Mouse (Mus musculus): ENCODE measurements around the gene Casq1. TPM values are rescaled to one million over a fixed set of nuclear protein-coding genes. Genes with fewer than 3 reads are reported as not detected.

The Casq1 gene
- total and polyA plus RNA-seq, 2 experiments from 2014 or later = 0.99 to 1.3 TPM

DNA sequence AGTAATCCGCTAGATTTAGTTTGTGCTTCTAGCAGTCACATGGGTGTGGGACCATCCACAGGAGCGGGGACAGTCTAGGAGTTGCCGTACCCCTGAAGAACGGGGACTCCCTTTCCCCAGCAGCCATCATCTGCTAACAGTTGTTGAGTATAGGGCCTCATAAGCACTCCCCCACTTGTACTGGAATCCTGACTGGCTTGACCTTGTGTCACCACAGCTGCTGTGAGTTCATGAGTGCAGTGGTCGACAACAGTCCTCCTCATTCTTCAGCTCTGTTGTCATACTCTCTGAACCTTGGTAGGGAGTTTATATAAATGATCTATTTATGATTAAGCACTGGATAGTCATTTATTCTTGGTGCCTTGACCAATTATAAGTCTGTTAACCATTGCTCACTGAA, 49.9 kb downstream of the Casq1 start:
- TF ChIP-seq CTCF (IDR thresholded peaks at IDR 0.05) = no peak
- Histone ChIP-seq H3K4me3 (ENCODE audit: low read depth, low read length) (no peak overlapping the region), H3K4me2 (ENCODE audit: low read depth, low read length, poor library complexity, severe bottlenecking) (no peak overlapping the region), H3K27me3 (ENCODE audit: insufficient read depth, low read length) (no peaks in the 10 kb centered on the region), H3K9me3 (ENCODE audit: low read length) (no peaks in the 10 kb centered on the region), H3K36me3 (ENCODE audit: insufficient read depth, low read length) (peaks cover 45% of the 10 kb centered on the region), H3K27ac (ENCODE audit: low read depth, low read length) (no peak overlapping the region), H3K4me1 (ENCODE audit: insufficient read depth, low read length) (no peaks in the 10 kb centered on the region), H3K9ac (replicated peaks; ENCODE audit: low read length, poor library complexity, severe bottlenecking) (no peak overlapping the region)
- 98% methylated on average over 5 of the region's 5 CpGs for WGBS
- DNase-seq (ENCODE audit: low spot score) (no peak), ATAC-seq (ENCODE audit: low FRiP score) (no peak)

DNA sequence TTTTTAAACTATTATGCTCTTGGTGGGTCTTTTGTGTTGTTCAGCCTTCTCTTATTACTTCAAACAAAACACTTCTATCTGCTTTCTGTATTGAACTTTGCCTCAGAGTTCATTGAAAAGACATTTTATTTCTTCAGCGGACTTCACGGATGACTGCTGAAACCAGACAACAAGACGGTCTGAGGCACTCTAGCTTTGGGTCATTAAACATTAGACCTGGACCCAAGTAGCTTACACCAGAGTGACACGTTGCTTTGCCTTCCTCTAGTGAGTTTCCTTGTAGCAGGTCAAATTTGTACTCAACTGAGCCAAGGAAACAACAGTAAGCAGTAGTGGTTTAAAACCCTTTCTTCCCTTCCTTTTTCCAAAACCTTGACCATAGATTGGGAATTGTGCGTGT, 51.8 kb downstream of the Casq1 start:
- H3K27me3 ChIP-seq (ENCODE audit: insufficient read depth, low read length) = no peaks in the 10 kb centered on the region
- peaks cover 27% of the 10 kb centered on the region for H3K36me3 ChIP-seq (ENCODE audit: insufficient read depth, low read length)
- no peaks in the 10 kb centered on the region for H3K4me1 ChIP-seq (ENCODE audit: insufficient read depth, low read length)
- H3K4me3 ChIP-seq (ENCODE audit: low read depth, low read length) = no peak overlapping the region
- H3K27ac ChIP-seq (ENCODE audit: low read depth, low read length) = no peak overlapping the region
- 81% methylated on average over 5 of the region's 5 CpGs for WGBS
- DNase-seq (ENCODE audit: low spot score) (no peak), ATAC-seq (ENCODE audit: low FRiP score) (no peak)
- TF ChIP-seq CTCF (IDR thresholded peaks at IDR 0.05) = no peak
- no peak overlapping the region for H3K4me2 ChIP-seq (ENCODE audit: low read depth, low read length, poor library complexity, severe bottlenecking)
- H3K9ac ChIP-seq (replicated peaks; ENCODE audit: low read length, poor library complexity, severe bottlenecking) = no peak overlapping the region
- no peaks in the 10 kb centered on the region for H3K9me3 ChIP-seq (ENCODE audit: low read length)

GRCm38 (mm10) chr1:172162959-172163358, 56.7 kb downstream of the Casq1 start:
- no peak overlapping the region for H3K9ac ChIP-seq (replicated peaks; ENCODE audit: low read length, poor library complexity, severe bottlenecking)
- ATAC-seq (ENCODE audit: low FRiP score) (no peak), DNase-seq (ENCODE audit: low spot score) (no peak)
- H3K4me1 ChIP-seq (ENCODE audit: insufficient read depth, low read length) = no peaks in the 10 kb centered on the region
- no peak overlapping the region for H3K27ac ChIP-seq (ENCODE audit: low read depth, low read length)
- no peak overlapping the region for H3K4me3 ChIP-seq (ENCODE audit: low read depth, low read length)
- no peaks in the 10 kb centered on the region for H3K27me3 ChIP-seq (ENCODE audit: insufficient read depth, low read length)
- 90% methylated on average over 6 of the region's 6 CpGs for WGBS
- TF ChIP-seq CTCF (IDR thresholded peaks at IDR 0.05) = no peak
- H3K36me3 ChIP-seq (ENCODE audit: insufficient read depth, low read length) = peaks cover 13% of the 10 kb centered on the region; the same call in 1 of the 2 replicates
- no peak overlapping the region for H3K4me2 ChIP-seq (ENCODE audit: low read depth, low read length, poor library complexity, severe bottlenecking)
- H3K9me3 ChIP-seq (ENCODE audit: low read length) = no peaks in the 10 kb centered on the region

GRCm38 (mm10) chr1:172162009-172162408, 57.7 kb downstream of the Casq1 start:
- Histone ChIP-seq H3K9me3 (ENCODE audit: low read length) (no peaks in the 10 kb centered on the region), H3K36me3 (ENCODE audit: insufficient read depth, low read length) (peaks cover 7% of the 10 kb centered on the region; the same call in 1 of the 2 replicates), H3K4me1 (ENCODE audit: insufficient read depth, low read length) (no peaks in the 10 kb centered on the region), H3K27ac (ENCODE audit: low read depth, low read length) (no peak overlapping the region), H3K4me2 (ENCODE audit: low read depth, low read length, poor library complexity, severe bottlenecking) (no peak overlapping the region), H3K4me3 (ENCODE audit: low read depth, low read length) (no peak overlapping the region), H3K9ac (replicated peaks; ENCODE audit: low read length, poor library complexity, severe bottlenecking) (no peak overlapping the region), H3K27me3 (ENCODE audit: insufficient read depth, low read length) (no peaks in the 10 kb centered on the region)
- peak; percentile 79 for TF ChIP-seq CTCF (IDR thresholded peaks at IDR 0.05)
- 90% methylated on average over 1 of the region's 1 CpGs for WGBS
- ATAC-seq (ENCODE audit: low FRiP score) = no peak; the same call in 1 of the 2 replicates
- DNase-seq (ENCODE audit: low spot score) = peak; percentile 65

- no peak for TF ChIP-seq CTCF (IDR thresholded peaks at IDR 0.05)
- no peak overlapping the region for H3K4me3 ChIP-seq (ENCODE audit: low read depth, low read length)
- H3K4me2 ChIP-seq (ENCODE audit: low read depth, low read length, poor library complexity, severe bottlenecking) = no peak overlapping the region
- DNase-seq (ENCODE audit: low spot score) (no peak), ATAC-seq (ENCODE audit: low FRiP score) (no peak)
- H3K4me1 ChIP-seq (ENCODE audit: insufficient read depth, low read length) = no peaks in the 10 kb centered on the region
- H3K27me3 ChIP-seq (ENCODE audit: insufficient read depth, low read length) = no peaks in the 10 kb centered on the region
- no peak overlapping the region for H3K9ac ChIP-seq (replicated peaks; ENCODE audit: low read length, poor library complexity, severe bottlenecking)
- no peaks in the 10 kb centered on the region for H3K9me3 ChIP-seq (ENCODE audit: low read length)
- H3K27ac ChIP-seq (ENCODE audit: low read depth, low read length) = no peak overlapping the region
- H3K36me3 ChIP-seq (ENCODE audit: insufficient read depth, low read length) = 0 out of 2 replicates have a peak, but pooled peaks cover 5% of the 10 kb centered on the region
Measured at GRCm38 (mm10) chr1:172160508-172160907, 59.2 kb downstream of the Casq1 start.

GRCm38 (mm10) chr1:172159970-172160369, 59.7 kb downstream of the Casq1 start:
- no peaks in the 10 kb centered on the region for H3K9me3 ChIP-seq (ENCODE audit: low read length)
- H3K9ac ChIP-seq (replicated peaks; ENCODE audit: low read length, poor library complexity, severe bottlenecking) = no peak overlapping the region
- WGBS = 84% methylated on average over 4 of the region's 4 CpGs
- TF ChIP-seq CTCF (IDR thresholded peaks at IDR 0.05) = no peak
- no peak for DNase-seq (ENCODE audit: low spot score)
- ATAC-seq (ENCODE audit: low FRiP score) = no peak
- no peak overlapping the region for H3K27ac ChIP-seq (ENCODE audit: low read depth, low read length)
- H3K4me3 ChIP-seq (ENCODE audit: low read depth, low read length) = no peak overlapping the region
- no peak overlapping the region for H3K4me2 ChIP-seq (ENCODE audit: low read depth, low read length, poor library complexity, severe bottlenecking)
- no peaks in the 10 kb centered on the region for H3K4me1 ChIP-seq (ENCODE audit: insufficient read depth, low read length)
- no peaks in the 10 kb centered on the region for H3K27me3 ChIP-seq (ENCODE audit: insufficient read depth, low read length)
- H3K36me3 ChIP-seq (ENCODE audit: insufficient read depth, low read length) = 0 out of 2 replicates have a peak, but pooled peaks cover 5% of the 10 kb centered on the region

Other genes with a start within 250 kb of the Casq1 start
- 85.8 and 115 TPM in 2 replicates for gene Vangl2, start 191.4 kb downstream of the Casq1 start, total RNA-seq (2014; rRNA removed)
- 43.1 and 44.2 TPM in 2 replicates for gene Vangl2, start 191.4 kb downstream of the Casq1 start, polyA plus RNA-seq (2015; fragmentation: Nextera tagmentation; extraction: Ambion mirVana)
- gene Nhlh1, start 162.3 kb downstream of the Casq1 start, total RNA-seq (2014; rRNA removed) = 0.38 and 3.6 TPM in 2 replicates
- 0.12 TPM in 1 of 2 replicates, not detected in the other for gene Nhlh1, start 162.3 kb downstream of the Casq1 start, polyA plus RNA-seq (2015; fragmentation: Nextera tagmentation; extraction: Ambion mirVana)
- 207 and 225 TPM in 2 replicates for gene Copa, start 137.3 kb downstream of the Casq1 start, total RNA-seq (2014; rRNA removed)
- 149 and 155 TPM in 2 replicates for gene Copa, start 137.3 kb downstream of the Casq1 start, polyA plus RNA-seq (2015; fragmentation: Nextera tagmentation; extraction: Ambion mirVana)
- 70.3 and 78.7 TPM in 2 replicates for gene Ncstn, start 137.1 kb downstream of the Casq1 start, total RNA-seq (2014; rRNA removed)
- gene Ncstn, start 137.1 kb downstream of the Casq1 start, polyA plus RNA-seq (2015; fragmentation: Nextera tagmentation; extraction: Ambion mirVana) = 93.3 and 93.7 TPM in 2 replicates
- gene Pex19, start 93.1 kb downstream of the Casq1 start, total RNA-seq (2014; rRNA removed) = 154 and 200 TPM in 2 replicates
- 140 and 146 TPM in 2 replicates for gene Pex19, start 93.1 kb downstream of the Casq1 start, polyA plus RNA-seq (2015; fragmentation: Nextera tagmentation; extraction: Ambion mirVana)
- gene Dcaf8, start 71.8 kb downstream of the Casq1 start, total RNA-seq (2014; rRNA removed) = 64.6 and 72.8 TPM in 2 replicates
- 66.8 and 67.6 TPM in 2 replicates for gene Dcaf8, start 71.8 kb downstream of the Casq1 start, polyA plus RNA-seq (2015; fragmentation: Nextera tagmentation; extraction: Ambion mirVana)
- 311 and 342 TPM in 2 replicates for gene Pea15a, start 13.1 kb downstream of the Casq1 start, total RNA-seq (2014; rRNA removed)
- 501 and 555 TPM in 2 replicates for gene Pea15a, start 13.1 kb downstream of the Casq1 start, polyA plus RNA-seq (2015; fragmentation: Nextera tagmentation; extraction: Ambion mirVana)
- gene Atp1a4, start 38.5 kb upstream of the Casq1 start, total RNA-seq (2014; rRNA removed) = 0.05 and 0.14 TPM in 2 replicates
- gene Atp1a4, start 38.5 kb upstream of the Casq1 start, polyA plus RNA-seq (2015; fragmentation: Nextera tagmentation; extraction: Ambion mirVana) = 0.05 TPM in 1 of 2 replicates, not detected in the other
- gene Igsf8, start 41.8 kb upstream of the Casq1 start, total RNA-seq (2014; rRNA removed) = 114 and 115 TPM in 2 replicates
- gene Igsf8, start 41.8 kb upstream of the Casq1 start, polyA plus RNA-seq (2015; fragmentation: Nextera tagmentation; extraction: Ambion mirVana) = 79.6 and 88.8 TPM in 2 replicates
- 398 and 409 TPM in 2 replicates for gene Atp1a2, start 78.2 kb upstream of the Casq1 start, total RNA-seq (2014; rRNA removed)
- gene Atp1a2, start 78.2 kb upstream of the Casq1 start, polyA plus RNA-seq (2015; fragmentation: Nextera tagmentation; extraction: Ambion mirVana) = 94.4 and 100 TPM in 2 replicates
- gene Kcnj9, start 109.5 kb upstream of the Casq1 start, total RNA-seq (2014; rRNA removed) = 13.9 and 14.1 TPM in 2 replicates
- gene Kcnj9, start 109.5 kb upstream of the Casq1 start, polyA plus RNA-seq (2015; fragmentation: Nextera tagmentation; extraction: Ambion mirVana) = 5.8 and 6.7 TPM in 2 replicates
- gene Kcnj10, start 121.3 kb upstream of the Casq1 start, total RNA-seq (2014; rRNA removed) = 6.1 and 6.6 TPM in 2 replicates
- 3.6 and 3.9 TPM in 2 replicates for gene Kcnj10, start 121.3 kb upstream of the Casq1 start, polyA plus RNA-seq (2015; fragmentation: Nextera tagmentation; extraction: Ambion mirVana)
- 11.5 and 16.4 TPM in 2 replicates for gene Pigm, start 156.7 kb upstream of the Casq1 start, total RNA-seq (2014; rRNA removed)
- 2.2 and 2.6 TPM in 2 replicates for gene Pigm, start 156.7 kb upstream of the Casq1 start, polyA plus RNA-seq (2015; fragmentation: Nextera tagmentation; extraction: Ambion mirVana)